Mouse (Mus musculus) adrenal gland, adult 18-20 months (tissue): Measurements from ENCODE around the gene Smad3. TPM values are rescaled to one million over a fixed set of nuclear protein-coding genes. Genes with fewer than 3 reads are reported as not detected.

ENCODE experiments used
- DNase-seq, 2 experiments: peaks; one replicate each; pipeline ENCODE4 v3.0.0; 2021 to 2022; ENCODE audit warnings: low spot score in 2 of 2
- total RNA-seq, 2 experiments: library from RNA; stranded (reverse); gene quantifications; 1 replicate in 1 of 2; 2 replicates in 1 of 2; pipeline ENCODE4 v1.2.3; 2021

The Smad3 gene
- total RNA-seq, 2 experiments from 2014 or later: 24.6 to 25.2 TPM

DNA sequence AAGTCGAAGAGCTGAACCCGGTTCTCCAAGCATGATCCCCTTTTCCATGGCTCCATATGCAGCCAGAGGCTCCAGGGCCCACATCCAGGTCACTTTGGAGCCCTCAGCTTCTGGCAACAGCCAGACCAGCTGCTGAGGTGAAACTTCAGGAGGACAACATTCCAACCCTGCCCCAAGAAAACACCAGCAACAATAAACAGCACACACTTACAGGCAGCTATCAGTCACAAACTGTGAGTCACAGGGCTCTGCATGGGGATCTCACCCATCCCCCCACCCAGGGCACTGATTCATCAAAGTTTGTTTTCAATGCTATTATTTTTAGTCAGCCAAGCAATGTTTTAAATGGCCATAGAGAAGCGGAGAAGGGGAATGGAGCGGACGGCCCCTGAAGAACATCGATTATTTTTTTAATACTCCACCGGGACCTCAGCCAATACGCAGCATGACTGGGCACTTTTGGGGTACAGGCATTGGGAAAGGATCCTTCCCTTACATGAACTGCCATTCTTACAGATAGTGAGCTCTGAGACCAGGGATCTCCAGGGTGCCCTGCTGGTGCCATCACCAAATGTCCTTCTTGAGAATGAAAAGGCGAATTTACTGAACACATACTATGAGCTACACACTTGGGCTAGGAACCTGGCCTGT, 10.0 kb downstream of the Smad3 start:
- no peak for DNase-seq

DNA sequence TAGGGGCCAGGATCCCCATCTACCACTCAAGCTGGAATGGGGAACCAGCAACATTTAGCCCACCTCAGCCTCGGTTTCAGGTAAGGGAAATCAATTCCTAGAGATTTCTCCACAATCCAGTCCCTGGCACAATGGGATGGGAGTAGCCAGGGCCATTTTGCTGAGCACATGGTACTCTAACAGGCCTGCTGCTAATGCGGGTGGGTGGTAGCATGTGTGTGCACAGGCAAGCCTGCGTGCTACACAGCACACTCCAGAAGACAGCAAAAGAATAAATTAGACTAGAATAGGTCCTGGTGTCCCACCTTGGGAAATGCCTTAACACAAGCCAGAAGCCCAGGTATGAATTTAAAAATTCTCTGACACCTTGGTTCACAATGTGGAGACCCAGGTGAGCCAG, 10.8 kb downstream of the Smad3 start:
- no peak for DNase-seq

DNA sequence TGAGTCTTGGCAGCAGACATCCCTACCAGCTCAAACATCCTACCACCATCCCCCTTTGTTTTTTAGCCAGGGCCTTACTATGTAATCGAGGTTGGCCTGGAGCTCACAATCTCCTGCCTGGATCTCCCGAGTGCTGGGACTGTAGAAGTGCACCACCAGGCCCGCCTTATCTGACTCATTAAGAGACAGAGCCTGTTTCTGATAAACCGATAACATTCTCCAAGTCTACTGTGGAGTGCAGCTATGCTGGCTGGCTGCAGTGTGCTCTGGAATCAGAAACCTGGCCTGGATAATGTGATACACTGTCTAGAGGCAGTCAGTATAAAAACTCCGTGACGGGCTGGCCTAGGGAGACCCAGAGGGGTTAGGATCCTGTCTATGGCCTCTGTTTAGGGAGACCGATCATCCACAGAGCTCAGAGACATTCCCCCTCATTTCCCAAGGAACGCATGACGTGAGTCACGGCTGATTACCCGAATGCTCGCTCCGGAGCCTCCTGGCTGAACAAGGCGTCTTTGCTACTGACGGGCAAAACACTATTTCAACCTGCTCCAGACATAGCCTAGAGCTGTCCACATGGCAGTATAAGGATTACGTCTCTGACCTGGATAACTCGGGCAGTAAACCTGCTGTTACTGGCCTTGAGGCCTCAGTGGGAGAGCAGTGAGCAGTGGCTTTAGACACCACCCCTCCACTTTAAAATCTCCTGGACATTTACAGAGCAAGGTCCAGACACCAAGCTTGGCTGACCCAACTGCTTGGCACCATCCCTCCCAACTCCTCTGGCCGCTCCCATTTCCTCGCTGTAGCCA, 11.8 kb downstream of the Smad3 start:
- peak in 1 of 2 experiments; percentile 44 for DNase-seq

DNA sequence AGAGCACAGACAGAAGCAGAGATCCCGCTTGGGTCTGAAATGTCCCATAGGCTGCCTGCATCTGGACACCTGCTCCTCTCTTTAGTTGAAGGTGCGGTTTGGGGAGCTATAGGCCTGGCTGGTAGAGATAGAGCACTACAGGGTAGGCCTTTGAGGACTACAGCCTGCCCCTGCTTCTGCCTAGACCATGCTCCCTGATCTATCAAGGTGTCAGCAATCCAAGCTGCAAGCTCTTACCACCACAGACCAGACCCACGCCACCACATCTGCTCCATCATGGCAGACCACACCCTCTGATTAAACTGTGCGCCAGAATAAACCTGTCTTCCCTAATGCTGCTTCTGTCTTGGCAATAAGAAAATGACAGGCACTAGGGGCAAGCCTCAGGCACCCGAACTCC, 13.2 kb downstream of the Smad3 start:
- no peak for DNase-seq

DNA sequence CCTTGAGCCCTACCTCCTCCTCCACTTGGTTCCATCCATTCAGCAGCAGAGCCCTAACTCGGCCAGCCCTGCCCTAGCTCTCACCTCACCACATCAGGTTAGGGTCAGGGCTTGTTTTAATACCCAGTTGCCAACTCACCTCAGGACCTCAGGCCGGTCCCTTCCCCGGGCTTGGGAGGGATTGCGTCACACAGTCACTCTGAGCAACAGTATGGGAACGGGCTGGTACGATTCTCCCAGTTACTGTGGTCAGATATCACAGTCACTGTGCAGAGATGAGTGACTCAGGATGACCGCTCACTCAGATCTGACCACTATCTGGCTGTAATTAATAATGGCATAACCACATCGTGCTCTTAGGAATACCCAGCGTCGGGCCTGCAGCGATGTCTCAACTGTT, 14.0 kb downstream of the Smad3 start:
- DNase-seq: no peak

DNA sequence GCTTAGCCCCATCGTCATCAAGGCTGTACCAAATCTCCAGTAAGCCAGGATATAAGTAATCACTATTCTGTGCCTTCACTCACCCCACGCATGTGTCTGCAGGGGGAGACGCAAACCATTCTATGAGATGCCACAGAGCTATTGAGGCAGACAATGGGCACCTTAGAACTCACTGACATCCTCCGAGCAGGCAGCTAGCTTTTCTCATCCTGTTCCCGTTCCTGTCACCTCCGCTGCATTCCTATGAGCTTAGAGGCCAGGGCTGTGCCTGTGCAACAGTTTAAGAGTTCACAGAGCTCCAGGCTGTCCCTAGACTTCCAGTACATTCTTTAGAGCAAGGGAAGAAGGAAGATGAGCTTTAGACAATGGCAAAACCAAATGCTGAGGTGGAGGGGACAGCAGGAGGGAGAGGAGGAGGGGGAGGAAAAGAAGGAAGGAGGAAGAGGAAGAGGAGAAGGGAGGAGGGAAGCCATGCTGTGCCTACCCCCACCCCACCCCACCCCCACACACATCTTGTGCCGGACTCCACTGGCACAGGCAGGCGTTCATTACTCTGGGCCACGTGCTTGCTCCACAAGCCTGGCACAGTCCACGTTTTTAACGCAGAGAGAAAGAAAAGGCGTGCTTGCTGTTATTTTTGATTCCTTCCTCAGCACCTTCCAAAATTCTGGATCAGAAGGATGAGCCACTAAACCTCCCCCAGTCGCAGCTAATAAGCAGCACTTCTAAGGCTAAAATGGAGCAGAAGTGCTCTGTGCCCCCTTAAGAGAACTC, 14.7 kb downstream of the Smad3 start:
- no peak for DNase-seq

DNA sequence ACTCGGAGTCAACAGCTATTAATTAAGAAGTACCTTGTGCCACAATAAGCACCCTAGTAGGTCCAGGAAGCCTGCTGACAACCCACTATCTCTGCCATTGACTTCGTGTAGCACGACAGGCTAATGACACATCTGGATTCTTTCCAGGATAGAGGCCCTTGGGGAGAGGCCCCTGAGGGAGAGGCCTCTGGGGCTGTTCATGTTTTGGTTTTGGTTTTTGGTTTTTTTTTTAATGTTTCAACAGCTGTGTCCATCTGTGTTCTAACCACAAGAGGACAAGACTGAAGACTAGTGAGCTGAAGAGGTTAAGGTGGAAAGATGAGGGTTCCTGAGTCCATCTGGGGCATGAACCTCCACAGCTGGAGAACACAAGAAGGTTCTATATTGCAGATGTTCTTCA, 15.5 kb downstream of the Smad3 start:
- DNase-seq: no peak

DNA sequence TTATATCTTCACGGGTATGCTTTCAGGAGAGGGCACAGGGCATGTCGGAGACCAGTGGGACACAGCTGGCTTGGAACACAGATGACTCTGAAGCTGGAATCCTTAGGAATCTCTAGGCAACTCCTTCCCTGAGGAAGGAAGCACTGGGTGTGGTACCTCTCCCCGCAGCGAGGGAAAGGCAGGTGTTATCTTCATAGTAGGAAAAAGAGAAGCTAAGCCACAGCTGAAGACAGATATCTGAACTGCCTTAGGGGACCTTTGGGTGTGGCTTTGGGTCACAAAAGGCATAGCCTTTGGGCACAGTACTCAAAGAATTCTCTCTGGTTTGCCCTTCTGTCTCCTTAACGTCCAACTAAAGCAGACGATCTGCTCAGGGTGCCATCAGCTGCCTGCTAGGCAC, 16.0 kb downstream of the Smad3 start:
- DNase-seq: no peak

DNA sequence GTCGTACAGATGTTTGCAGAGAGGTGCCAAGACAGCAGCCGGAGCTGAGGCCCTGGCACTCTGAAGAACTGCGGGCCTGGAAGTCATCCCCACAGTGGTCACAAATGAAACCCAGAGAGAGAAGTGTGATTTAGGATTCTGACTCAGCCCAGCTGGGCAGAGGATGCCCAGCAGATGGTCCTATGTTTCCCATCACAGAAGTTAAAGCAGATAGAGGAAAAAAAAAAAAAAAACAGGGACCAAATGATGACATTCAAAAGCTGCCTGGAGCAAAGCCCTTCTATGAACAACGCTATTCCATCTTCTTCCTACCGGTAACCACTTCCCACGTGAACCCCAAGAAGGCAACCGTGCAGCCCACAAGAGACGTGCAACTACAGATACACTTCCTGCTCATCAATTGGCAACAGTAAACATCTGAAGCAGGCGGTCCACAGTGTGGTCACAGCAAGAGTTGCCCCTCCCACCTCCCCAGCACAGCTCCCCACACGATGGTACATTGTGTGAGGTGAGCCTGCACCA, 17.4 kb downstream of the Smad3 start:
- no peak for DNase-seq

DNA sequence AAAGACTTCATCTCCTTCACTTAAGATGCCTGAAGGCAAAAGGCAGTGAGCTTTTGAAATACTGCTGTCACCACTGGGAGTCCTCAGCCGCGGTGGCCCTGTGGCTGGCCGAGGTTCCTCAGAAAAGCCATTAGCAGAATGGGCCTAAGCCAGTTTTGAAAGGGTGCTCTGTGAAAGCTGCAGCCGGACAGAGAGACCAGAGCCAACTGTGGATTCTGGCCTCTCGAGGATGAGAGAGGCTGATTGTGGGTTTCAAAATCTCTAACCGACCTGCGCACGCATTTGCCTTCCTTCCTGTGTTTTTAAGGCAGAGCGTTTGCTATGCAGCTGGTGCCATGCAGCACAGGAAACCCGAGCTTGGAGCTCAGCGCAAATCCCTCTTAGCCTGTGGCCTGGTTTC, 19.0 kb downstream of the Smad3 start:
- no peak for DNase-seq

DNA sequence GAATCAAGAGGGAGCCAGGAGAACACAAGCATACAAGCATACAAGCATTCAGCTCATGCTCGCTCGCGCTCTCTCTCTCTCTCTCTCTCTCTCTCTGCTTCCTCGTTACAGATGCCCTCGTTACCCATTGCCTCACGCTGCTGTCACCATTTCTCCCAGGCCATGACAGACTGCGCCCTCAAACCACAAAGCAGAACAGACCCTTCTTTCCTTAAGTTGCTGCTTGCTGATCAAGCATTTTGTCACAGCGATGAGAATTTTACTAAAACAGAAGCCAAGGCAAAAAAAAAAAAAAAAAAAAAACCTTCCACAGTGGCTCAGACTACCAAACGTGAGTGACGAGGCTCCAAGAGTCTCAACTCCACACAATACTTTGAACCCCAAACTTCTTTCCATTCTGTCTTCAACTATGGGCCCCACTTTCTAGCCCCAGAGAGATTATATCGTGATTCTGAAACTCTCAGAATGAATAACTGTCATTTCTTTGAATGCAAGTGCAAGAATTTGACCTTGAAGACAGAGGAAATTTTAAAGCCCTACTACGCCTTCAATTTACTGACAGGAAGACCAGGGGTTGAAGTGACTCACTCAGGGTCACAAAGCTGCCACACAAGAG, 19.6 kb downstream of the Smad3 start:
- no peak for DNase-seq

DNA sequence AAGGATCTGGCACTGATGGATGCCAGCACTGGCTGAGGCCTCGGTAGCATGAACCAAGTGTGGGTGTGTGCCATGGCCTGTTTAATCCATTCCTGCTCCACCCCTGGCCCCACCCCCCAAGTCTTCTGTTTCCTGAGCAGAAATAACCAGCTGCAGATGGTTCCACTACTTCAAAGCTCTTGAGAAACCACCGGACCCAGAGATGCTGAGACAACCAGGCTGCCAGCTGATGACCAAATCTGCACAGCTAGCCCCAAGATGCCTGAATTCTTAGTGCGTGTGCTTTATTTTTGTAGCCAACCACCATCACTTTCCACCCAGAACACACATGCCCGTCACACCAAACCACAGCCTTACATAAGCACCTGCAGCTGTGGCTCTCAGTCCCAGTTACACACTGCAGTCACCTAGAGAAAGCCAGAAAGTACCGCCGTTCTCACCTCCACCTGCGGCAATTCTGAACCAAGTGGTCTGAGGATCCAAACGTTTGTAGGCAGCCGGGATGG, 20.3 kb downstream of the Smad3 start:
- DNase-seq: no peak

DNA sequence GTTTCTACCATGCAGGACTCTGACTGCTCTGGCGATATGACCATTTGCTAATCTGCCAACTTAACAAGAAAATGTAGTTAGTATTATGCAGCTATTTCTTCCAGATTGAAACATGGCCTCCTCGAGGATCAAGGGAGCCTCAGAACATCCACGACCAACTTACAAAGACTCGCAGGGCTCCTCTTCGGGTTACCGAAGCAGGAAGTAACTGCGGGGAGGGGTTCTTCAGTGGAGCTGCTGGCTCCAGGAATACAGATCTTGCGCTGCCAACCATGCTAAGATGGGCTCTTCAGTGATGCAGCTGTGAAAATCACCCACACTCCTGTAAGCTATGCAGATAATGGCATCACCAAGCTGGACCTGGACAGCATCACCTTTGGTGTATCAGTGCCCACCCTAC, 23.5 kb downstream of the Smad3 start:
- DNase-seq: no peak

DNA sequence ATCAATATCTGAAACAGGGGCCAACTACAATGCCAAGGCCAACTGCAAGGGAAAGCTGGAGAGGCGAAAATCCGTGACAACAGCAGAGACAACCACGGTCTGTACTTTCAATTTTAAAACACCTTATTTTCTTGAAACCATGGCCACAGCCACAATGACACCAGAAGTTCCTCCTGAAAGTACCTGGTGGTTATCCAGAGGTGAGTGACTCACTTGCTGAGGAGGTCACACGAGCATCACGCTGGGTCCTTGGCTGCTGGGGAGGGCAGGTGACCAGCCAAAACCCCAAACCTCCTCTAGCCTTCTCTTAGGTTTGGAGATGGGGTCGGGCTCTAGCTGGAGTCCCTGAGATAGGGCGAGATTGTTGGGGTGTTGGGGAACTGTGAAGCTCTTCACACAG, 25.1 kb downstream of the Smad3 start:
- no peak for DNase-seq

DNA sequence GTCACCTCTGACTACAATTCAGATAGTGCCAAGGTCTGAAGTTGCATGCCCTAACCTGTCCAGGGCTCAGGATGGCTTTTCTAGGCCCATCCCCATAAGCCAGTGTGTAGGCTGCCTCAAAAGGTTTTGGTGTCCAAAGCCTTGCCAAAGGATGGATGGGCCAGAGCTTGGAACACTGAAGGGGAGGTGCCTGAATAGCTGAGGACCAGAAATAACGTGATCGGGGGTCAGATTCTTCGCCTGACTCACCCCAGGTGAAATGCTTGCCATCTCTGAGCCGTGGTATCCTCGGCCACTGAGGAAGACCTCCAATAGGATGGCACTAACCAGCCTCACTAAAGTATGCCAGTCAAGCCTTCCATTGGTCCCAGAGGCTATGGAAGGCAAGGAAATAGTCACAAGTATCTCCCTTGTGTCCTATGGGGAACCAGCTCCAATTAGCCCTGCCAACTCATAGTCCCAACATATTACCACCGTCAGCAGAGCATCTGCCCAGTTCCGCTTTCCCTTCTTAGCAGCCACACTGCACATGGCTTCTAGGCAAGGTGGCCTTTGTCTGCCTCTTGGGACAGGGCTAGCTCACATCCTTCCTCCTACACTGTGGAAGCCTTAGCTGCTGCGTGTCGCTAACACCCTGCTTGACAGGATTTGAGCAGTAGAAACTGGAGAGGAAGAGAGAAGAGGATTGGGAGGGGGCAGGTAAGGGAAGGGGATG, 26.5 kb downstream of the Smad3 start:
- no peak for DNase-seq

DNA sequence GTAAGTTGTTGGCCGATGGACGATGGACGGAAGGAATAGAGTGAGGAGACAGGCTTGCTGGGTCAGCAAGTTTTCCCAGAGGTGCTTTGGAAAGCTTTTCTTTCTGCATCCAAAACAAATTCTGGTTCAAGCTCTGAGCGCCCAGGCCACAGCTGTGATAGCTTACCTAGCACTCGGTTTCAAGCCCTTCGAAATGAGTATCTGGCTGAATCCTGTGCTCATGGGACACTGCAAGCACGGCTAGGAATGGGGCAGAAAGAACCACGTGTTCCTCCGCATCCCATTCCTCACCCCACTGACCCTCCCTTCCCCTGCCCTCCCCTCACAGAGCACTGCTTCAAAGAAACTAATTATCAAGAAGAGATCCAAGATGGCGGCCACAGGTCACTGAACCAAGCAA, 28.8 kb downstream of the Smad3 start:
- DNase-seq: no peak

DNA sequence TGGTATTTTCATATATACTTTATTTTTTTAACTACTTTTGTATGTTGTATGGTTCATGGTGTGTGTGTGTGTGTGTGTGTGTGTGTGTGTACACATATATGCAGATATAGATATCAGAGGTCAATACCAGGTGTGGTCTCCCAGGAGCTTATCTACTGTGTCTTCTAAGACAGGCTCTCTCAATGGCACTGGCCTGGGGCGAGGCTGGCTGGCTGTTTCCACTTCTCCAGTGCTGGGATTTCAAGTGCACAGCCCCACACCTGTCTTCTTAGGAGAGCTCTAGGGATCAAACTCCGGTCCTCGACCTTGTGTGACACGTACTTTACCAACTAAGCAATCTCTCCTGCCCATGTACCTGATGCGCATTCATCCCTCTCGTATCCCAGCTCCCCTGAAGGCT, 30.7 kb downstream of the Smad3 start:
- DNase-seq: no peak

DNA sequence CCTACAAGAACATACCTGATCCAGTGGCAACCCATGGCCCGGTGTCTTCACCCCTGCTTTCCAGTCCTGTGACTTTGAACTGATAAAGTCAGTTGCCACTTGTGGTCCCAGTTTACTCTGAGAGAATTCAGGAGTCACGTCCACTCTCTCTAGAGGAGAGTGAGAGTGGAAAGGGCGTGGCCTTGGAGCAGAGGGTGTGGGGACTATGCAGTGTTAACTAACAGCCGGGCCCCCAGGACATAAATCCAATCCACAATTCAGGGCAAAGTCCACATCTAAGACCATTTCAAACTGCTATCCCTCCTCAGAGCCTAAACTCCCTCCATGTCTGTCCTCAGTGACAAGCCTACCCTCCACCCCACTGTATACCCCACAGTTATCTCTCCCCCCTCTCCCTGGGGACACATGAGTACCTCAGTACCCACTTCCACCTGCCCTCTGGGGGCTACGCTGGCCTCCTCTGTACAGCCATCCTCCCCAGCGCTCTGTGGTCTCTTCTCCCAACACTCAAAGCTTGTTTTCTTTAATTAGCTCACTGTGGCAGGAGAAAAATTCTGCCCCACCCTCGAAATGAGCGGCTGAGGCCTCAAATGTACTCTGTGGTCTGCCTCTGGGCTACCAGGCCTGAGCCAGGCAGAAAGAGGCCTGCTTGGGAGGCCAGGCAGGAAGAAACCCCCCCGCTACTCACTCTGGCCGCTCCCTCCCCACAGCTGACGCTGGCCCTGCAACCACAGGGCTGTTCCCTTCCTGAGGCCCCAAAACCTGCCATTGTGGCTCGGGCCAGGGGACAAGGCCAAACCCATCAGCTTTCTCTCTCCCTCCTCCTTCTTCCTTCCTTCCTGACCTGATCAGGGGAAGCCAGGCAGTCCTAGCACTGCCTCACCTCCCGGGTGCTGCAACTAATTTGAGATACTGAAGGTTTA, 31.4 kb downstream of the Smad3 start:
- DNase-seq: no peak

DNA sequence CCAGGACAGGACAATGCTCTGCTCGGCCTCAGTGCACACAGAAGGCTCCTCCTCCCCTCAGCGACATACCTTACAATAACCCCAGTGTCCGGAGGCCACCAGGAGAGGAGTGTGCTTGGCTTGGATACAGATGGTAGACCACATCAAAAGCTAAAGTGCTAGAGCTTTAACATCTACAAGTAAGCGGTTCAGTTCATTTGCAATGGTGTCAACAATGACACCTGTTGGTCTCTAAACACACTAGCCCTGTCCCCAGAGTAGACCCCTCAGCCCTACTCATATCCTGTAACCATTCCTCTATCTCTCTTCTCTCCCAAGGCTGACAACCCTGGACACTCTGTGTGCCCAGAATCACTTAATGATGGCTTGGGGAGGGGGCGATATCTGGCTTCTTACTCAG, 33.0 kb downstream of the Smad3 start:
- no peak for DNase-seq

DNA sequence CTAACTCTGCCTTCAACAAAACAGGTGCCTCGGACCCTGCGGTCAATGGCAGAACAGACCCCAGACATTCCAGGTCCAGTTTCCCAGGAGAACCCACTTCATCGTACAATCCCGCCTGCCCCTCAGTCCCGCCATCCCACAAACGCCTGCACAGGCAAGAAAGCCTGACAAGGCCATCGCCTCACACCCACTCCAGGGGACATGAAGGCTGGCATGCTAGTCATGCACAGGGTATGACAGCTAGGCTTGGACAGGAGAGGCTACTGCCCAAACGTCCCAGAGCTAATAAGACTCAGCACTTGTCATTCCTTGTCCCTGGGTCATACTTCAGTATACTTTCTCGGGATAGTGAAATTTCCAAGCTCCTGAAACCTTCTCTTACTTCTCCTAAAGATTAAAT, 34.9 kb downstream of the Smad3 start:
- DNase-seq: no peak
